7 mouse cellular contexts compared by ENCODE assay signal in the genomic region with DNA sequence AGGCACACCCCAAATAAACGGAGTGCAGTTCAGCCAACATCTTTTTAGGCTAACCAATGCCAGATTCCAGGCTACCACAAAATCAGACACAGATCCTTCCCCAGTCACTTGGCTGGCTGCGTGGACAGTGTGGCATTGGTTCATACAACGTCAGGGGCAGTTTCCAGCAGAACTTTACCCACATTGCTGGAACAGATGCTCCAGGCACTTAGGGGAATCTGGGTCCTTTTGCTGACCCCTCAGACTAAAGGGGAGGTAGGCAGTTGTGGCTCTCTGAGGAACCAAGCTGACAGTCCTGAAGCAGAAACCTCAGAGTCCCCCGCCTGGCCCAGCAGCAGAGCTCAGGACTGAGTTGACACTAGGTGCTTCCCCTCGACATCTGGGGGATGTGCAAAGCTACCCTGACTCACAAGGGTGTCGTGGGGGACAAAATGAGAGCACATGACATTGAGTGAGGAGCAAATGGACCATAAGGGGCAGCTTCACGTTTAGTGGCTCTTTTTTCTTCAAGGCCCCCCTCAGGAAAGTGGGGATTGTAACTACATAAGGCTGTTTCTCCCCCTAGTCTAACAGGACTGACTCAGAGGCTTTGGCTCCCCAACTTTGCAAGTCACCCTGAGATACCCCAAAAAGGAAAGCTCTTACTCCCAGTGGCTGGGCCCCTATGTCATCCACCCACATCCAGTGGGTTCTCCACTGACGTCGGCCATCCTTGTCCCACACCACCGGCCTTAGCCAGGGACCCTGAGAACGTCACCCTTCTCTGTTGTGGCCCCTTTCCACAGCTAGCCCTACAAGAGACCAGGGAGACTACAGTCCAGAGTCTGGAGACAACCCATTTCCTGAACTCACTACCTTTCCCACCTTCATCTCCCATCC. TPM values are rescaled to one million over a fixed set of nuclear protein-coding genes. Genes with fewer than 3 reads are reported as not detected.
DNase-seq lines count a peak whose midpoint lies in the region; ATAC-seq and TF ChIP-seq lines count a peak whose summit lies in the region.

No protein-coding gene starts in this region.

- no peak for TF ChIP-seq CTCF in liver, postnatal 0 days (IDR thresholded peaks at IDR 0.05; ENCODE audit: low read depth)

- no peaks in the 10 kb centered on the region for H3K36me3 ChIP-seq in kidney, embryonic 16.5 days (ENCODE audit: insufficient read depth, low read length)
- H3K36me3 ChIP-seq in embryonic facial prominence, embryonic 13.5 days: no peaks in the 10 kb centered on the region
- no peaks in the 10 kb centered on the region for H3K36me3 ChIP-seq in liver, postnatal 0 days (replicated peaks; ENCODE audit: insufficient read depth, low read length)

- no peaks in the 10 kb centered on the region for H3K9me3 ChIP-seq in kidney, embryonic 16.5 days (ENCODE audit: low read length)
- no peaks in the 10 kb centered on the region for H3K9me3 ChIP-seq in embryonic facial prominence, embryonic 13.5 days
- no peaks in the 10 kb centered on the region for H3K9me3 ChIP-seq in liver, postnatal 0 days (ENCODE audit: low read length)

- no peak for ATAC-seq in kidney, embryonic 16.5 days (ENCODE audit: low FRiP score, low TSS enrichment)
- ATAC-seq in CD4-positive, CD25-positive, alpha-beta regulatory T cell, adult 4 months: peak; percentile 11
- no peak for ATAC-seq in embryonic facial prominence, embryonic 13.5 days (ENCODE audit: insufficient number of reproducible peaks, insufficient read depth, low FRiP score, low TSS enrichment, low read depth)
- no peak for ATAC-seq in liver, postnatal 0 days

- H3K9ac ChIP-seq in kidney, embryonic 16.5 days (replicated peaks; ENCODE audit: low read length): peak overlapping the region; percentile 88
- H3K9ac ChIP-seq in embryonic facial prominence, embryonic 13.5 days: peak overlapping the region; percentile 83
- H3K9ac ChIP-seq in liver, postnatal 0 days (replicated peaks): peak overlapping the region; percentile 62; the same call in 1 of the 2 replicates

- no peak for TF ChIP-seq EP300 in liver, postnatal 0 days (IDR thresholded peaks at IDR 0.05; ENCODE audit: low read depth)

- H3K27ac ChIP-seq in kidney, embryonic 16.5 days (ENCODE audit: low read length): no peak overlapping the region
- H3K27ac ChIP-seq in embryonic facial prominence, embryonic 13.5 days: peak overlapping the region; percentile 22; the same call in 1 of the 2 replicates
- H3K27ac ChIP-seq in liver, postnatal 0 days (ENCODE audit: low read depth): no peak overlapping the region

- WGBS in kidney, embryonic 16.5 days: 59% methylated on average over 11 of the region's 11 CpGs
- WGBS in embryonic facial prominence, embryonic 13.5 days: 46% methylated on average over 11 of the region's 11 CpGs
- 68% methylated on average over 11 of the region's 11 CpGs for WGBS in liver, postnatal 0 days (ENCODE audit: insufficient replicate concordance)

- no peak for DNase-seq in kidney, adult 8-10 months
- DNase-seq in liver, postnatal 0 days: no peak
- DNase-seq in frontal cortex, postnatal 36 days (ENCODE audit: low spot score in 2 of 2): no peak
- DNase-seq in testis, postnatal 10 days (ENCODE audit: low spot score): no peak

- H3K4me1 ChIP-seq in kidney, embryonic 16.5 days (ENCODE audit: insufficient read depth, low read length): peaks cover 26% of the 10 kb centered on the region
- H3K4me1 ChIP-seq in embryonic facial prominence, embryonic 13.5 days: peaks cover 54% of the 10 kb centered on the region
- H3K4me1 ChIP-seq in liver, postnatal 0 days (ENCODE audit: insufficient read depth): peaks cover 25% of the 10 kb centered on the region

- H3K4me3 ChIP-seq in kidney, embryonic 16.5 days (ENCODE audit: low read length): peak overlapping the region; percentile 76
- peak overlapping the region; percentile 67 for H3K4me3 ChIP-seq in embryonic facial prominence, embryonic 13.5 days
- H3K4me3 ChIP-seq in liver, postnatal 0 days (ENCODE audit: low read depth, low read length): peak overlapping the region; percentile 57

- peak overlapping the region; percentile 84 for H3K4me2 ChIP-seq in kidney, embryonic 16.5 days (replicated peaks; ENCODE audit: low read depth, low read length)
- peak overlapping the region; percentile 85 for H3K4me2 ChIP-seq in embryonic facial prominence, embryonic 13.5 days
- peak overlapping the region; percentile 95 for H3K4me2 ChIP-seq in liver, postnatal 0 days (ENCODE audit: low read depth, low read length)

- H3K27me3 ChIP-seq in kidney, embryonic 16.5 days (ENCODE audit: insufficient read depth, low read length): no peaks in the 10 kb centered on the region
- no peaks in the 10 kb centered on the region; the same call in none of the 2 replicates for H3K27me3 ChIP-seq in embryonic facial prominence, embryonic 13.5 days
- no peaks in the 10 kb centered on the region for H3K27me3 ChIP-seq in liver, postnatal 0 days (ENCODE audit: insufficient read depth, low read length)

RNA-seq across cellular contexts. Expression of a gene that starts 1.4 kb away (rescaled TPM):
- polyA plus RNA-seq in kidney, embryonic 16.5 days (2015; fragmentation: Nextera tagmentation; extraction: Ambion mirVana): 23.6 and 25.2 TPM in 2 replicates
- polyA plus RNA-seq in CD4-positive, CD25-positive, alpha-beta regulatory T cell, adult 4 months (2017; shearing (Covaris generic)): 10 to 100 TPM; 67.5 to 87.0 TPM
- polyA plus RNA-seq in embryonic facial prominence, embryonic 13.5 days (2015; fragmentation: Nextera tagmentation; extraction: Ambion mirVana): 17.2 and 21.8 TPM in 2 replicates
- polyA plus RNA-seq in liver, postnatal 0 days (2015; fragmentation: Nextera tagmentation; extraction: Ambion mirVana): 3.4 and 4.2 TPM in 2 replicates

RNA-seq across cellular contexts. Expression of a gene that starts 46.9 kb away (rescaled TPM):
- polyA plus RNA-seq in kidney, embryonic 16.5 days (2015; fragmentation: Nextera tagmentation; extraction: Ambion mirVana): 26.3 and 27.1 TPM in 2 replicates
- 10 to 100 TPM; 13.1 to 16.2 TPM for polyA plus RNA-seq in CD4-positive, CD25-positive, alpha-beta regulatory T cell, adult 4 months (2017; shearing (Covaris generic))
- 28.3 and 28.5 TPM in 2 replicates for polyA plus RNA-seq in embryonic facial prominence, embryonic 13.5 days (2015; fragmentation: Nextera tagmentation; extraction: Ambion mirVana)
- 6.2 and 7.2 TPM in 2 replicates for polyA plus RNA-seq in liver, postnatal 0 days (2015; fragmentation: Nextera tagmentation; extraction: Ambion mirVana)
